Mouse (Mus musculus) limb, embryonic 11.5 days (tissue): ENCODE measurements around the gene Lpp. TPM values are rescaled to one million over a fixed set of nuclear protein-coding genes. Genes with fewer than 3 reads are reported as not detected.

Experiments used
- ATAC-seq: fragments of 200-750 bp; cut with Nextera tagmentation; 2 replicates; pipeline ENCODE4 v1.8.0; 2017; ENCODE audit warnings: low read depth; ENCODE audit not compliant: insufficient number of reproducible peaks, low FRiP score, low TSS enrichment
- DNase-seq: peaks from one replicate; pipeline ENCODE4 v3.0.0-alpha.2; 2015; ENCODE audit warnings: low spot score
- H3K27ac ChIP-seq: fragments of 300-500 bp; sonication (generic); replicated peaks from 2 replicates; pipeline ENCODE4 v1.5.1; 2014; ENCODE audit warnings: low read depth, mild to moderate bottlenecking, low read length
- H3K27me3 ChIP-seq: fragments of 300-500 bp; sonication (generic); 2 replicates; pipeline ENCODE4 v1.6.1; 2014; ENCODE audit warnings: mild to moderate bottlenecking, low read length, mixed read lengths; ENCODE audit not compliant: control insufficient read depth, insufficient read depth
- H3K36me3 ChIP-seq: fragments of 300-500 bp; sonication (generic); 2 replicates; pipeline ENCODE4 v1.6.1; 2014; ENCODE audit warnings: mild to moderate bottlenecking, low read length, moderate library complexity, mixed read lengths; ENCODE audit not compliant: control insufficient read depth, insufficient read depth
- H3K4me1 ChIP-seq: fragments of 300-500 bp; sonication (generic); 2 replicates; pipeline ENCODE4 v1.6.1; 2014; ENCODE audit warnings: low read length, mixed read lengths; ENCODE audit not compliant: control insufficient read depth, insufficient read depth
- H3K4me2 ChIP-seq: fragments of 300-500 bp; sonication (generic); 2 replicates; pipeline ENCODE4 v1.6.1; 2014; ENCODE audit warnings: low read depth, mild to moderate bottlenecking, moderate library complexity; ENCODE audit not compliant: severe bottlenecking
- H3K4me3 ChIP-seq: fragments of 300-500 bp; sonication (generic); 2 replicates; pipeline ENCODE4 v1.5.1; 2014; ENCODE audit warnings: low read depth, low read length
- H3K9ac ChIP-seq: fragments of 300-500 bp; sonication (generic); 2 replicates; pipeline ENCODE4 v1.6.1; 2014; ENCODE audit warnings: mild to moderate bottlenecking, low read length
- H3K9me3 ChIP-seq: fragments of 300-500 bp; sonication (generic); 2 replicates; pipeline ENCODE4 v1.6.1; 2016; ENCODE audit warnings: low read length; ENCODE audit not compliant: control insufficient read depth
- WGBS: fragments of 180-500 bp; shearing (Covaris S2); extraction: QIAGEN DNeasy Blood & Tissue Kit; methylation state at CpG from one replicate; pipeline ENCODE4 v1.1.7; 2014; 5-methylcytosine and 5-hydroxymethylcytosine counted together
- polyA plus RNA-seq: library from polyadenylated mRNA; unstranded; fragments of >200 nt; fragmentation: Nextera tagmentation; extraction: Ambion mirVana; gene quantifications from 2 replicates; pipeline ENCODE4 v1.2.1, GENCODE M21; 2014

The Lpp gene
- polyA plus RNA-seq, 1 experiment from 2014 or later: 38.2 TPM

- Histone ChIP-seq H3K4me3 (no peak overlapping the region), H3K27ac (no peak overlapping the region), H3K27me3 (no peaks in the 10 kb centered on the region), H3K4me2 (no peak overlapping the region), H3K9ac (no peak overlapping the region), H3K9me3 (no peaks in the 10 kb centered on the region), H3K36me3 (no peaks in the 10 kb centered on the region), H3K4me1 (no peaks in the 10 kb centered on the region)
- 93% methylated on average over 4 of the region's 4 CpGs for WGBS
- no peak for DNase-seq
- no peak for ATAC-seq
Measured at GRCm38 (mm10) chr16:24603342-24603741, 210.0 kb downstream of the Lpp start.

DNA sequence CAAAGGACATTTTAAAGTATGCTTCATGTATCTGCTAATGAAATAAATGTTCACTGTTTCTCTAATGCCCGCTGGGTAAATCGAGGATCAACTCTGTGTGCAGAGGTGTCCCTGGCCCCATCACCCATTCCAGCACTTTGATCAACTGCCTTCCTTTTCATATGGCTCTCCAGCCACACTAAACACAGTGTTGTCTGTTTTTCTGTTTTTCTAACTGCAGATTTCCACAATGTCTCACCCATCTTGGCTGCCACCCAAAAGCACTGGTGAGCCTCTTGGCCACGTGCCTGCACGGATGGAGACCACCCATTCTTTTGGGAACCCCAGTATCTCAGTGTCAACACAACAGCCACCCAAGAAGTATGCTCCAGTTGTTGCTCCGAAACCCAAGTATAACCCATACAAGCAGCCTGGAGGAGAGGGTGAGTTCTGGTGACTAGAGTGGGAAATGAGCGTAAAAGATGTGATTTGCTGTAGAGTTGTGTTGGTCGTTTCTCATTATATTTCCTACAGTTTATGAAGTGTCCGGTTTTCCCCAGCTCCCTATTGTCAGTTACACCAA, 214.7 kb downstream of the Lpp start:
- no peak overlapping the region for H3K4me3 ChIP-seq
- H3K4me2 ChIP-seq: no peak overlapping the region
- ATAC-seq (no peak), DNase-seq (no peak)
- H3K9ac ChIP-seq: no peak overlapping the region
- no peaks in the 10 kb centered on the region for H3K9me3 ChIP-seq
- 0 out of 2 replicates have a peak, but pooled peaks cover 6% of the 10 kb centered on the region for H3K4me1 ChIP-seq
- 87% methylated on average over 8 of the region's 8 CpGs for WGBS
- H3K36me3 ChIP-seq: no peaks in the 10 kb centered on the region
- H3K27ac ChIP-seq: no peak overlapping the region
- H3K27me3 ChIP-seq: no peaks in the 10 kb centered on the region

GRCm38 (mm10) chr16:24619458-24619857, 226.2 kb downstream of the Lpp start:
- H3K36me3 ChIP-seq: no peaks in the 10 kb centered on the region
- H3K27ac ChIP-seq: no peak overlapping the region
- no peak overlapping the region for H3K9ac ChIP-seq
- no peaks in the 10 kb centered on the region for H3K4me1 ChIP-seq
- no peaks in the 10 kb centered on the region for H3K27me3 ChIP-seq
- H3K9me3 ChIP-seq: no peaks in the 10 kb centered on the region
- no peak for ATAC-seq
- no peak overlapping the region for H3K4me3 ChIP-seq
- H3K4me2 ChIP-seq: no peak overlapping the region
- WGBS: 48% methylated on average over 6 of the region's 6 CpGs
- no peak for DNase-seq

DNA sequence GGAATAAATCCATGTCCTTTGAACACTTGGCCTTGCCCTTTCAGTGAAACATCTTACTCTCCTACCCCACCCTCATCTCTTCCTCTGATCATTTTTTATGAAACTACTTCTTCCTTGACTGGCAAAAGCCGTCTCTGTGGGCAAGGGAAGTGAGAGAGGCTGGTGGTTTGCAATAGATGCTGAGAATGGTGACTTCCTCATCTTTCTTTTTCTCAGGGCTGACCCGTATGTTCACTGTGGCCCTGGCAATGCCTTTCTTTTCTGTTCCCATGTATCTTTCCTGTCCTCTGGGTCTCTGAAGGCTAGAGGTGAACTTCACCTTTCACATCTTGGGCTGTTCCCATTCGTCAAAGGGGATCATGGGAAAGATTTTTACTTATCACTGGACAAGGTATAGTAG, 226.7 kb downstream of the Lpp start:
- 89% methylated on average over 3 of the region's 3 CpGs for WGBS
- ATAC-seq: no peak
- no peak overlapping the region for H3K4me2 ChIP-seq
- no peak overlapping the region for H3K27ac ChIP-seq
- H3K36me3 ChIP-seq: no peaks in the 10 kb centered on the region
- H3K4me1 ChIP-seq: no peaks in the 10 kb centered on the region
- no peaks in the 10 kb centered on the region for H3K9me3 ChIP-seq
- H3K4me3 ChIP-seq: no peak overlapping the region
- no peak for DNase-seq
- no peaks in the 10 kb centered on the region for H3K27me3 ChIP-seq
- no peak overlapping the region for H3K9ac ChIP-seq

DNA sequence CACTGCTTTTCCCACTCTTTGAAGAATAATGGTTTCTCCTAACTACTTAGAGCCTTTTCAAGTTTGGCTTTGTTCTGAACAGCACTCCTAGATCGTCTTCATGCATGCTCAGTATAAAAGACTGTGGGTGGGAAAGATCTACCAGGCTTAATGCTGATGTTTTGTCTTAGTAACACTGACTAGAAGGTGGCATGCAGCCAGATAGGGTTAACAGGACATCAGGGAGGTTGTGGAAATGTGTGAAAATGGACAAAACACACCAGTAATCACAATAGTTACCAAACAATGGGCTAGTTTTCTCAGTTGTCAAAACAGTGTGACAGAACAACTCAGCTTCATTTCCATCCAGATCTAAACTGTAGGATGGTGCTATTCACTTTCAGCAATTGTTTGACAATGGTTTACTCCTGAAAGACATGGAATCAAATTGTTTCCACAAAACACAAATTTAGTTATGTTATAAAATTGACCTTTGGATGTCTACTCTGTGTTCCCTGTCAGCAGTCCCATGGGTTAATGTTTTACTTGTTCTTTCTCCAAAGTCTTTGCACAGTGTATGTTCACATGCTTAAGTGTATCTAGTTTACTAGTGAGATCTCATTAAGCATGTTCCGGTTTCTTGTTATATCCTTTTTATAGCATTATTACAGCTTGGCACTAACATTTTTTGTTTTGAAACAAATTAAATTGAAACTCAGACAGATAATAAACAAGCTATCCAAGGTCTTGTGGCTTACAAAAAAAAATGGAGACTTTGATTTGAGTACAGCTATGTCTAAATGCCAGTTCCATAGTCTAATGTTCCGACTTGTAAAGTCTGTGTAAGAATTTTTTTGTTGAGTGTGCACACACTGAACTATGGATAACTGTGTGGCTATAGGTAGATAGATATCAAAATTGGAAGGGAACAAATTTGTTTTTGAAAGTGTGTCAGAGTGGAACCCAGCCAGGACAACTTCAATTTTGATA, 229.2 kb downstream of the Lpp start:
- WGBS: 79% methylated on average over 3 of the region's 3 CpGs

GRCm38 (mm10) chr16:24624335-24624734, 231.0 kb downstream of the Lpp start:
- no peak for DNase-seq
- no peaks in the 10 kb centered on the region for H3K9me3 ChIP-seq
- no peaks in the 10 kb centered on the region for H3K27me3 ChIP-seq
- 82% methylated on average over 5 of the region's 5 CpGs for WGBS
- no peaks in the 10 kb centered on the region for H3K4me1 ChIP-seq
- no peak overlapping the region for H3K4me2 ChIP-seq
- no peak overlapping the region for H3K27ac ChIP-seq
- H3K4me3 ChIP-seq: no peak overlapping the region
- no peaks in the 10 kb centered on the region for H3K36me3 ChIP-seq
- no peak overlapping the region for H3K9ac ChIP-seq
- no peak for ATAC-seq

More for the DNA sequence above, 229.2 kb downstream of the Lpp start:
- ATAC-seq (no peak), DNase-seq (no peak)
- Histone ChIP-seq H3K9me3 (no peaks in the 10 kb centered on the region), H3K4me1 (no peaks in the 10 kb centered on the region), H3K4me3 (no peak overlapping the region), H3K27ac (no peak overlapping the region), H3K4me2 (no peak overlapping the region), H3K9ac (no peak overlapping the region), H3K27me3 (no peaks in the 10 kb centered on the region), H3K36me3 (no peaks in the 10 kb centered on the region)

DNA sequence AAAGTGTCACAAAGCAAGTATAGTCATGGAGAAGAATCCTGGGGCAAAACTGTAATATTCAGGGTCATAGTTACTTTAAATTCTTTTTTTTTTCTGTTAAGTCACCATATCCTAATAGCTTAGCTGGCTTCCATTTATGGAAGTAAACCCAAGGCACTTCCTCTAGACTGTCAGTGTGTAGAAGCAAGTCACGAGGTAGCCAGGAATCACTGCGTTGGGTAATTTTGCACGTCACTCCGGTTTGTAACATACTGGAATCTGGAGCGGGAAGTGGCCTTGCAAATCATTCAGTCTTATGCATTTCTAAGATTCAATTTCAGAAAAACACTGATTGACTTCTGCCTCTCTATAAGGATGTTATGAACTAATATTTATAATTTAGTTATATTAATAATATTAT, 232.3 kb downstream of the Lpp start:
- no peak overlapping the region for H3K4me2 ChIP-seq
- DNase-seq (no peak), ATAC-seq (no peak)
- H3K9me3 ChIP-seq: no peaks in the 10 kb centered on the region
- no peak overlapping the region for H3K27ac ChIP-seq
- no peak overlapping the region for H3K4me3 ChIP-seq
- no peaks in the 10 kb centered on the region for H3K4me1 ChIP-seq
- no peak overlapping the region for H3K9ac ChIP-seq
- no peaks in the 10 kb centered on the region for H3K27me3 ChIP-seq
- no peaks in the 10 kb centered on the region for H3K36me3 ChIP-seq
- WGBS: 90% methylated on average over 5 of the region's 5 CpGs

DNA sequence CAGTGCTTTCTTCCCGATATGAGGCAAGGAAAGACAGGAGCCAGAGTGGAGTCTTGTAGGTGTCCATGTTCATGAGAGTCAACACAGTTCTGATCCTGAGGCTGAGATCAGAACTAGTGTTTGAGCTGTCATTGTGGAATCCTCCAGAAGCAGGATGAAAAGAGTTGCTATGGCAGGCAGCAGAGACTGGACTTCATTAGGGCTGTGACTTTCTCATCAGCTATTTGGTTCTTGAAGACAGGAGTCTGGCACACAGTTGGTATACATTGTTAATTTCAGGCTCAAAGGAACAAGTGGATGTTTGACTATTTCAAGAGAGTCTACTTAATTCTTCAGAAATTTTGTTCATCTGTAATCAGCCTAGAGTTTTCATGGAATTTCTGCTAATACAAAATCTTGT, 235.5 kb downstream of the Lpp start:
- no peaks in the 10 kb centered on the region for H3K4me1 ChIP-seq
- 98% methylated on average over 1 of the region's 1 CpGs for WGBS
- DNase-seq (no peak), ATAC-seq (no peak)
- H3K9ac ChIP-seq: no peak overlapping the region
- H3K4me2 ChIP-seq: no peak overlapping the region
- no peaks in the 10 kb centered on the region for H3K9me3 ChIP-seq
- no peaks in the 10 kb centered on the region for H3K27me3 ChIP-seq
- no peak overlapping the region for H3K27ac ChIP-seq
- H3K4me3 ChIP-seq: no peak overlapping the region
- H3K36me3 ChIP-seq: no peaks in the 10 kb centered on the region
